Mouse (Mus musculus) forebrain, embryonic 15.5 days (tissue): Measurements from ENCODE around the gene St6galnac5. TPM values are rescaled to one million over a fixed set of nuclear protein-coding genes. Genes with fewer than 3 reads are reported as not detected.
A peak's percentile ranks its signal among the peaks of the same experiment; 100 is the strongest.
"Not testable (repeated sequence)": the region's sequence is repeated elsewhere in the genome, so short reads cannot be mapped to it uniquely, and the experiment has no call there.

ENCODE experiments used
- ATAC-seq: fragments of 200-750 bp; cut with Nextera tagmentation; replicated peaks from 2 replicates; pipeline ENCODE4 v1.8.0; 2017; ENCODE audit warnings: mild to moderate bottlenecking, moderate TSS enrichment, moderate library complexity
- H3K27ac ChIP-seq: fragments of 300-500 bp; sonication (generic); replicated peaks from 2 replicates; pipeline ENCODE4 v1.5.1; 2015; ENCODE audit warnings: mild to moderate bottlenecking, inconsistent platforms
- H3K27me3 ChIP-seq: fragments of 300-500 bp; sonication (generic); 2 replicates; pipeline ENCODE4 v1.6.1; 2015; ENCODE audit warnings: inconsistent platforms
- H3K36me3 ChIP-seq: fragments of 300-500 bp; sonication (generic); 2 replicates; pipeline ENCODE4 v1.6.1; 2015; ENCODE audit warnings: mild to moderate bottlenecking, inconsistent platforms
- H3K4me1 ChIP-seq: fragments of 300-500 bp; sonication (generic); 2 replicates; pipeline ENCODE4 v1.6.1; 2015; ENCODE audit warnings: inconsistent platforms
- H3K4me2 ChIP-seq: fragments of 300-500 bp; sonication (generic); replicated peaks from 2 replicates; pipeline ENCODE4 v1.6.1; 2015; ENCODE audit warnings: mild to moderate bottlenecking, inconsistent platforms
- H3K4me3 ChIP-seq: fragments of 300-500 bp; sonication (generic); 2 replicates; pipeline ENCODE4 v1.5.1; 2015; ENCODE audit warnings: mild to moderate bottlenecking, inconsistent platforms
- H3K9ac ChIP-seq: fragments of 300-500 bp; sonication (generic); replicated peaks from 2 replicates; pipeline ENCODE4 v1.6.1; 2015; ENCODE audit warnings: mild to moderate bottlenecking, inconsistent platforms
- H3K9me3 ChIP-seq: fragments of 300-500 bp; sonication (generic); 2 replicates; pipeline ENCODE4 v1.6.1; 2016; ENCODE audit warnings: inconsistent platforms
- WGBS: fragments of 180-500 bp; shearing (Covaris S2); methylation state at CpG from one replicate; pipeline ENCODE4 v1.1.7; 2015; ENCODE audit warnings: mixed read lengths; 5-methylcytosine and 5-hydroxymethylcytosine counted together
- polyA plus RNA-seq: library from polyadenylated mRNA; unstranded; fragments of >200 nt; fragmentation: Nextera tagmentation; extraction: Ambion mirVana; gene quantifications from 2 replicates; pipeline ENCODE4 v1.2.1, GENCODE M21; 2015

St6galnac5 gene
- polyA plus RNA-seq, 1 experiment from 2014 or later, result 18.3 TPM

DNA sequence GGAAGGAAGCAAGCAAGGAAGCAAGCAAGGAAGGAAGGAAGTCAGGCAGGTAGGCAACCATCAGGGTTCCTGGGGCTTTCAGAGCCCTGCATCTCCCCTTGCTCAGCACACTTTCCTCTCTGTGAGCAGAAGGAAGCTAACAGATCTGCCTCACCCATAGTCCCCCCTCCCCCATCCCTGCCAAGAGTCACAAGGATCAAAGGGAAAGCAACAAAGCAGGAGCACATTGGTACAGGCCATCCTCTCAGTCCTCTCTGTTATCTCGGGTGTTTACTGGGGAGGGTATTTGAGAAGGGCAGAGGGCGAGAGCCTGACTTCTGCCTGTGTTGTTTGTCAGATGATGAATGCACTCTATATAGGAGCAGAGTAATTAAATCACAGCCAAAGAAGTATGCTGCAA, 184.7 kb downstream of the St6galnac5 start:
- no peak overlapping the region for H3K27ac ChIP-seq
- no peak for ATAC-seq
- no peaks in the 10 kb centered on the region for H3K9me3 ChIP-seq
- H3K4me2 ChIP-seq, result no peak overlapping the region
- 13% methylated on average over 2 of the region's 2 CpGs for WGBS
- no peaks in the 10 kb centered on the region for H3K27me3 ChIP-seq
- no peak overlapping the region for H3K9ac ChIP-seq
- H3K4me3 ChIP-seq, result no peak overlapping the region
- no peaks in the 10 kb centered on the region for H3K36me3 ChIP-seq
- H3K4me1 ChIP-seq, result no peaks in the 10 kb centered on the region

GRCm38 (mm10) chr3:152796216-152796615, 185.8 kb downstream of the St6galnac5 start:
- Histone ChIP-seq H3K4me2 (no peak overlapping the region), H3K27ac (no peak overlapping the region), H3K27me3 (no peaks in the 10 kb centered on the region), H3K9ac (no peak overlapping the region), H3K4me1 (no peaks in the 10 kb centered on the region), H3K36me3 (0 out of 2 replicates have a peak, but pooled peaks cover 2% of the 10 kb centered on the region), H3K4me3 (no peak overlapping the region), H3K9me3 (no peaks in the 10 kb centered on the region)
- WGBS, result 86% methylated on average over 4 of the region's 4 CpGs
- no peak for ATAC-seq

- no peak for ATAC-seq
- Histone ChIP-seq H3K9ac (no peak overlapping the region), H3K9me3 (no peaks in the 10 kb centered on the region), H3K4me1 (no peaks in the 10 kb centered on the region), H3K4me3 (no peak overlapping the region), H3K36me3 (0 out of 2 replicates have a peak, but pooled peaks cover 2% of the 10 kb centered on the region), H3K4me2 (no peak overlapping the region), H3K27ac (no peak overlapping the region), H3K27me3 (no peaks in the 10 kb centered on the region)
- WGBS, result 84% methylated on average over 4 of the region's 4 CpGs
These were observed 189.0 kb downstream of the St6galnac5 start for GRCm38 (mm10) chr3:152793006-152793405.

GRCm38 (mm10) chr3:152792601-152793000, 189.4 kb downstream of the St6galnac5 start:
- WGBS, result 84% methylated on average over 5 of the region's 5 CpGs

DNA sequence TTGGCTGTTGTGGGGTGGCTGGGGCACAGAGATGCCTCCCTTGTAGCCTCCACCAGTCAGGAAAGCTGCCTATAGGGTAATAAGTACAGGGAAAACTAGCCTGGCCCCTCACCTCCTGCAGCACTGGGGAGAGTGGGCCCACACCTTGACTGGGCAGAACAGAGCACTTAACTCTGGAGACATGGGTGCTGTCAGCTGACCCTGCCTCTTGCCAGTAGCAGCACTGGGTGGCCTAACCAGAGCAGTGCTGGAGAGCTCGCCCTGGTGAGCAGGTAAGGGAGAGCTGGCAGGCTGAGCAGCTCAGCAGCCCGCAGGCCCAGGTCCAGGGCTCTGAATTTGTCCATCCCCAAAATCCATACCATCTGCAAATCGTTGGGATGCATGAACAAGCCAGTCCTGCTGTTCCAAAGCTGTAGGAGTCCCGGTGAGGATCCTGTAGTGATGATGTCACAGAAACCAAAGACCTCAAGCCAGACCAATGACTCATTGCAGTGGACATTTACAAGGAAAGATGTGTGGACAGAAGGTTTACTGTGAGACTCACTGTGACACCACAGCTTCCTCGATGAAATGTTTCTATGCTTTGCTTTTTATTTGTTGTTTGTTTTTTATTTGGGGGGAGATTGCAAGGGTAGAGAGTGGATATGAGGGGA, 193.6 kb downstream of the St6galnac5 start:
- not testable (repeated sequence) for H3K4me1 ChIP-seq, H3K27me3 ChIP-seq, H3K27ac ChIP-seq, ATAC-seq, H3K9me3 ChIP-seq, H3K36me3 ChIP-seq, H3K4me3 ChIP-seq, H3K9ac ChIP-seq, H3K4me2 ChIP-seq
- WGBS, result 90% methylated on average over 5 of the region's 5 CpGs

More at GRCm38 (mm10) chr3:152792601-152793000, 189.4 kb downstream of the St6galnac5 start:
- no peak overlapping the region for H3K27ac ChIP-seq
- H3K36me3 ChIP-seq, result 0 out of 2 replicates have a peak, but pooled peaks cover 2% of the 10 kb centered on the region
- no peaks in the 10 kb centered on the region for H3K4me1 ChIP-seq
- H3K9ac ChIP-seq, result no peak overlapping the region
- no peak overlapping the region for H3K4me3 ChIP-seq
- no peak for ATAC-seq
- H3K9me3 ChIP-seq, result no peaks in the 10 kb centered on the region
- H3K4me2 ChIP-seq, result no peak overlapping the region
- no peaks in the 10 kb centered on the region for H3K27me3 ChIP-seq

DNA sequence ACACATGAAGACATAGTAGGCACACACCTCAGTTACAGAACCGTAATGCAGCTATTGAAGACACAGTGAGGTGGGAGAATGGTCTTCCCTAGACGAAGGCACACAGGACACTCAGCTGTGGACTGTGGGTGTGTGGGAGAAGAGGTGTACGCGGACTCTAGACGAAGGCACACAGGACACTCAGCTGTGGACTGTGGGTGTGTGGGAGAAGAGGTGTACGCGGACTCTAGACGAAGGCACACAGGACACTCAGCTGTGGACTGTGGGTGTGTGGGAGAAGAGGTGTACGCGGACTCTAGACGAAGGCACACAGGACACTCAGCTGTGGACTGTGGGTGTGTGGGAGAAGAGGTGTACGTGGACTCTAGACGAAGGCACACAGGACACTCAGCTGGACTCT, 197.7 kb downstream of the St6galnac5 start:
- not testable (repeated sequence) for H3K9me3 ChIP-seq, H3K9ac ChIP-seq, H3K4me1 ChIP-seq, ATAC-seq, H3K27ac ChIP-seq, H3K27me3 ChIP-seq, H3K4me3 ChIP-seq, H3K4me2 ChIP-seq, H3K36me3 ChIP-seq
- 97% methylated on average over 8 of the region's 13 CpGs for WGBS

GRCm38 (mm10) chr3:152783792-152784191, 198.3 kb downstream of the St6galnac5 start:
- H3K27ac ChIP-seq, result no peak overlapping the region
- no peak overlapping the region for H3K4me2 ChIP-seq
- H3K4me3 ChIP-seq, result no peak overlapping the region
- no peaks in the 10 kb centered on the region for H3K27me3 ChIP-seq
- peak; percentile 85 for ATAC-seq
- no peaks in the 10 kb centered on the region for H3K36me3 ChIP-seq
- H3K4me1 ChIP-seq, result peaks cover 9% of the 10 kb centered on the region
- H3K9me3 ChIP-seq, result no peaks in the 10 kb centered on the region
- 16% methylated on average over 7 of the region's 7 CpGs for WGBS
- H3K9ac ChIP-seq, result no peak overlapping the region

- Histone ChIP-seq H3K27ac (no peak overlapping the region), H3K4me1 (peaks cover 9% of the 10 kb centered on the region), H3K27me3 (no peaks in the 10 kb centered on the region), H3K9ac (no peak overlapping the region), H3K9me3 (no peaks in the 10 kb centered on the region), H3K4me3 (no peak overlapping the region), H3K36me3 (no peaks in the 10 kb centered on the region), H3K4me2 (no peak overlapping the region)
- 30% methylated on average over 4 of the region's 4 CpGs for WGBS
- no peak for ATAC-seq
These were observed 202.2 kb downstream of the St6galnac5 start for GRCm38 (mm10) chr3:152779819-152780218.

DNA sequence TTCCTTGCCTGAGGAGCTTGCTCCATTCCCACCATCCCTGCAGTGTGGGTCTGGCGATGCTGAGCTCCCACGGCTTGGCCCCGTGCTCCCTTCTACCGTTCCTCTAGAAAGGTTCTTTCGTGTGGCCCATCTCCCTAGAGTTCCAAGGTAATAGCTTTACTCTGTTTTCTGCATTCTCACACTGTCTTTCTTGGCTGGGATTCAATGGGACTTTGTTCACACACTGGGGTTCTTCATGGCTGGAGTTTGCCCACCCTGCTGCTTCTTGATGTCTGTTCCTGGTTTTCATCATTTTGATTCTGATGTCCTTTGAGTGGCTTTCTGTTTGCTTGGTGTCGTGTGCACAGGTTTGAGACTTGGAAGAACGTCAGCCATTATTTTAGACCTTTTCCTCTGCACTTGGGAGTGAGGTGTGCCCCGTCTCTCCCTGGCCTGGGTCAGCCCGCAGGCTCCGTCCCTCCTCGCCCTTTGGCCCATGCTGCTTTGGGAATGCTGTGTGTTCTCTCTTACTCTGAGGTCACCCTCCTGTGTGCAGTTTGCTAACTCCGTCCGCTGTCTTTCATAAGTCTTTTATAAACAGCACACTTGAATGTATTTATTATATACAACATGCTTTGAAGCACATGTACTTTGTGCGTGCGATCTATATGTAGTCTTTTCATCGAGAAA, 205.0 kb downstream of the St6galnac5 start:
- no peak overlapping the region for H3K4me2 ChIP-seq
- H3K4me3 ChIP-seq, result no peak overlapping the region
- peaks cover 6% of the 10 kb centered on the region; the same call in 1 of the 2 replicates for H3K4me1 ChIP-seq
- WGBS, result 84% methylated on average over 16 of the region's 16 CpGs
- no peak overlapping the region for H3K9ac ChIP-seq
- H3K27me3 ChIP-seq, result no peaks in the 10 kb centered on the region
- no peaks in the 10 kb centered on the region for H3K9me3 ChIP-seq
- H3K27ac ChIP-seq, result no peak overlapping the region
- ATAC-seq, result no peak
- no peaks in the 10 kb centered on the region for H3K36me3 ChIP-seq

DNA sequence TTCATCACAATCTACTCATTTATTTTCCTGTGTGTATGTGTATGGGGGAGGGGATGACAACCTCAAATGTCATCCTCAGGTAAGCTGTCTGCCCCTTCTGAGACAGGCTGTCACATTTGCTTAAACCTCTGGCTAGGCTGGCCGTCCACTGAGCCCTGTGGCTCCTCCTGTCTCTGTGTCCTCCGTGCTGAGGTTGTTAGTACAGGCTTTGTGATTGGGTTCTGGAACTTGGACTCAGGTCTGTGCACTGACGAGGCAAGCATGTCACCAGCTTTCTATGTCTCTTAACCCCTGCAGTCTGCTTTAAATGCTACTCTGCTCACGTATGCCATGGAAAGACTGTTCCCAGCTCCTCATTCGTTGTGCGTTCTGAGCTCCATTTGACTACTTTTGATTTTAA, 205.7 kb downstream of the St6galnac5 start:
- Histone ChIP-seq H3K36me3 (no peaks in the 10 kb centered on the region), H3K27ac (no peak overlapping the region), H3K9me3 (no peaks in the 10 kb centered on the region), H3K9ac (no peak overlapping the region), H3K27me3 (no peaks in the 10 kb centered on the region), H3K4me3 (no peak overlapping the region), H3K4me1 (peaks cover 6% of the 10 kb centered on the region; the same call in 1 of the 2 replicates), H3K4me2 (no peak overlapping the region)
- ATAC-seq, result no peak
- WGBS, result 78% methylated on average over 6 of the region's 6 CpGs

DNA sequence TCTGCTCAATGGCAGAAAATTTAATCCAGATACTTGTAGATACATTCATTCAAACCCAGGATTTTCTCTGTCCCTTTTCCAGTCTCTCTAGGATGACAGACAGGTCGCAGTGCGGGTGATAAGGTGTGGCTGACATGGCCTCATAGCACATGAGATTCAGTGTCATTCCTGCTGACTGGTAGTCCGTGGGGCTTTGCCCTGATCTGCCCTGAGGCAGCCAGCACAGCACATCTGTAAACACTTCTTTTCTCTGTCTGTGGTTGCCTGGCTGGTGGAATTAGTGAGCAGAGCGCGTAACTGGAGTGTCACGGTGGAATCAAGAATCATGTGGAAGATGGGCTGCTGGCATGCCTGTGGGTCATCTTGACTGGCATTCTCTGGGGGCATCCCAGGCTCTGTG, 212.0 kb downstream of the St6galnac5 start:
- WGBS, result 94% methylated on average over 6 of the region's 6 CpGs
- no peak for ATAC-seq

GRCm38 (mm10) chr3:152767485-152767884, 214.6 kb downstream of the St6galnac5 start:
- Histone ChIP-seq H3K4me1 (no peaks in the 10 kb centered on the region), H3K36me3 (peaks cover 3% of the 10 kb centered on the region; the same call in 1 of the 2 replicates), H3K9ac (no peak overlapping the region), H3K4me3 (no peak overlapping the region), H3K27ac (no peak overlapping the region), H3K4me2 (no peak overlapping the region), H3K27me3 (no peaks in the 10 kb centered on the region), H3K9me3 (no peaks in the 10 kb centered on the region)
- ATAC-seq, result no peak
- 80% methylated on average over 11 of the region's 11 CpGs for WGBS

More for the DNA sequence above, 212.0 kb downstream of the St6galnac5 start:
- Histone ChIP-seq H3K9ac (no peak overlapping the region), H3K4me2 (no peak overlapping the region), H3K36me3 (peaks cover 3% of the 10 kb centered on the region; the same call in 1 of the 2 replicates), H3K4me3 (no peak overlapping the region), H3K9me3 (no peaks in the 10 kb centered on the region), H3K27ac (no peak overlapping the region), H3K27me3 (no peaks in the 10 kb centered on the region), H3K4me1 (no peaks in the 10 kb centered on the region)
